Mouse (Mus musculus) v-Abl transformed pro-B cells (cell line): ENCODE measurements at regions not wholly inside any gene's neighbourhood (a gene's known extent, or its start where the extent isn't known, plus 50 kb on each side); places are given as distances from the start of the nearest gene placed in this dataset.

ENCODE experiments used
- in situ Hi-C, 2 experiments: fragments of 400-800 bp; cut with MboI; formaldehyde crosslinking; loops; one replicate each; pipeline ENCODE4 v1.15.1; 2025; ENCODE audit not compliant: unreplicated experiment in 2 of 2

GRCm38 (mm10) chr14:47857731-47858556, 209.7 kb downstream of the Ktn1 start:
- in situ Hi-C loops, result no loop called here

GRCm38 (mm10) chr14:47862556-47862955, 214.3 kb downstream of the Ktn1 start:
- in situ Hi-C loops, result no loop called here

GRCm38 (mm10) chr14:47863067-47863466, 214.8 kb downstream of the Ktn1 start:
- in situ Hi-C loops, result no loop called here

- in situ Hi-C loops, result no loop called here
Measured at GRCm38 (mm10) chr14:47863701-47864100, 215.5 kb downstream of the Ktn1 start.

GRCm38 (mm10) chr14:47867017-47867416, 218.8 kb downstream of the Ktn1 start:
- in situ Hi-C loops, result no loop called here

GRCm38 (mm10) chr14:47868258-47868780, 220.1 kb downstream of the Ktn1 start:
- in situ Hi-C loops, result no loop called here

GRCm38 (mm10) chr14:47876585-47876984, 228.3 kb downstream of the Ktn1 start:
- in situ Hi-C loops, result no loop called here

GRCm38 (mm10) chr14:47877167-47877566, 228.9 kb downstream of the Ktn1 start:
- in situ Hi-C loops, result no loop called here

- in situ Hi-C loops, result no loop called here
Measured at GRCm38 (mm10) chr14:47877771-47878443, 229.7 kb downstream of the Ktn1 start.

GRCm38 (mm10) chr14:47885326-47885725, 235.3 kb upstream of the Peli2 start:
- in situ Hi-C loops, result no loop called here

- in situ Hi-C loops, result no loop called here
Measured at GRCm38 (mm10) chr14:47890251-47891198, 230.1 kb upstream of the Peli2 start.

- in situ Hi-C loops, result no loop called here
Measured at GRCm38 (mm10) chr14:47896581-47896980, 224.0 kb upstream of the Peli2 start.

- in situ Hi-C loops, result no loop called here
Measured at GRCm38 (mm10) chr14:47897907-47898530, 222.6 kb upstream of the Peli2 start.

- in situ Hi-C loops, result no loop called here
Measured at GRCm38 (mm10) chr14:47898605-47899004, 222.0 kb upstream of the Peli2 start.

GRCm38 (mm10) chr14:47905334-47905733, 215.3 kb upstream of the Peli2 start:
- in situ Hi-C loops, result no loop called here

- in situ Hi-C loops, result no loop called here
Measured at GRCm38 (mm10) chr14:47909129-47909528, 211.5 kb upstream of the Peli2 start.

- in situ Hi-C loops, result no loop called here
Measured at GRCm38 (mm10) chr14:47910741-47911295, 209.8 kb upstream of the Peli2 start.

- in situ Hi-C loops, result no loop called here
Measured at GRCm38 (mm10) chr14:47911546-47912545, 208.8 kb upstream of the Peli2 start.

- in situ Hi-C loops, result no loop called here
Measured at GRCm38 (mm10) chr14:47915621-47916020, 205.0 kb upstream of the Peli2 start.
